Mouse (Mus musculus): ENCODE measurements around the gene Pcyt1a.
"Not testable (repeated sequence)": the region's sequence is repeated elsewhere in the genome, so short reads cannot be mapped to it uniquely, and the experiment has no call there.

Pcyt1a gene

GRCm38 (mm10) chr16:32477315-32477714 is 46.6 kb downstream of the Pcyt1a start:
- no peak for DNase-seq (ENCODE audit: low spot score)

- no peak for DNase-seq (ENCODE audit: low spot score)
Observed at GRCm38 (mm10) chr16:32479415-32479814, 48.7 kb downstream of the Pcyt1a start.

- peak; percentile 92 for DNase-seq (ENCODE audit: low spot score)
Observed at GRCm38 (mm10) chr16:32484431-32484871, 53.7 kb downstream of the Pcyt1a start.

GRCm38 (mm10) chr16:32485209-32485608 is 54.5 kb downstream of the Pcyt1a start:
- DNase-seq (ENCODE audit: low spot score), result no peak

- DNase-seq (ENCODE audit: low spot score), result no peak
Observed at GRCm38 (mm10) chr16:32486046-32486445, 55.3 kb downstream of the Pcyt1a start.

- DNase-seq (ENCODE audit: low spot score), result peak; percentile 57
Observed at GRCm38 (mm10) chr16:32487234-32488111, 56.8 kb downstream of the Pcyt1a start, which contains the start of gene Slc51a. TSS of gene Slc51a (minus strand) at chr16:32487879.

GRCm38 (mm10) chr16:32488939-32489338 is 58.2 kb downstream of the Pcyt1a start:
- DNase-seq (ENCODE audit: low spot score), result peak; percentile 64

- DNase-seq (ENCODE audit: low spot score), result not testable (repeated sequence)
Observed at GRCm38 (mm10) chr16:32494371-32494770, 63.6 kb downstream of the Pcyt1a start.

GRCm38 (mm10) chr16:32495965-32496364 is 65.2 kb downstream of the Pcyt1a start, which contains the start of gene Zdhhc19:
TSS of gene Zdhhc19 (plus strand) at chr16:32496265.
- DNase-seq (ENCODE audit: low spot score), result no peak

- DNase-seq (ENCODE audit: low spot score), result no peak
Observed at GRCm38 (mm10) chr16:32498996-32499395, 68.3 kb downstream of the Pcyt1a start.

- peak; percentile 80 for DNase-seq (ENCODE audit: low spot score)
Observed at GRCm38 (mm10) chr16:32499430-32500037, 68.8 kb downstream of the Pcyt1a start.

- no peak for DNase-seq (ENCODE audit: low spot score)
Observed at GRCm38 (mm10) chr16:32501459-32501858, 70.7 kb downstream of the Pcyt1a start.

GRCm38 (mm10) chr16:32502621-32503335 is 72.1 kb downstream of the Pcyt1a start:
- no peak for DNase-seq (ENCODE audit: low spot score)

GRCm38 (mm10) chr16:32503633-32504032 is 72.9 kb downstream of the Pcyt1a start:
- no peak for DNase-seq (ENCODE audit: low spot score)

- DNase-seq (ENCODE audit: low spot score), result no peak
Observed at GRCm38 (mm10) chr16:32506298-32506697, 75.6 kb downstream of the Pcyt1a start.

GRCm38 (mm10) chr16:32506868-32507267 is 76.1 kb downstream of the Pcyt1a start:
- no peak for DNase-seq (ENCODE audit: low spot score)

GRCm38 (mm10) chr16:32507407-32507806 is 76.7 kb downstream of the Pcyt1a start:
- DNase-seq (ENCODE audit: low spot score), result peak; percentile 57

GRCm38 (mm10) chr16:32508035-32508434 is 77.3 kb downstream of the Pcyt1a start:
- DNase-seq (ENCODE audit: low spot score), result no peak

GRCm38 (mm10) chr16:32508506-32509065 is 77.9 kb downstream of the Pcyt1a start:
- DNase-seq (ENCODE audit: low spot score), result no peak

GRCm38 (mm10) chr16:32509066-32509942 is 78.6 kb downstream of the Pcyt1a start:
- DNase-seq (ENCODE audit: low spot score), result peak; percentile 79
